Mouse (Mus musculus): ENCODE data around the gene Phtf2.
"Not testable (repeated sequence)": the region's sequence is repeated elsewhere in the genome, so short reads cannot be mapped to it uniquely, and the experiment has no call there.

GRCm38 (mm10) chr5:20762441-20762840 is 119.5 kb downstream of the Phtf2 start:
- TF ChIP-seq GATA1 (IDR thresholded peaks at IDR 0.05; ENCODE audit: borderline replicate concordance, low read length); FLI1 (IDR thresholded peaks at IDR 0.05; ENCODE audit: low read length): not testable (repeated sequence)

Data from megakaryocyte, embryonic 14.5 days (primary cell).